Mouse (Mus musculus) right cerebral cortex, postnatal 36 days (tissue): Measurements from ENCODE around the gene Tbx4.

Source experiments
- DNase-seq, 2 experiments: peaks; one replicate each; pipeline ENCODE4 v3.0.0; 2022; ENCODE audit warnings: low spot score in 2 of 2, mixed read lengths in 1 of 2

Gene Tbx4

DNA sequence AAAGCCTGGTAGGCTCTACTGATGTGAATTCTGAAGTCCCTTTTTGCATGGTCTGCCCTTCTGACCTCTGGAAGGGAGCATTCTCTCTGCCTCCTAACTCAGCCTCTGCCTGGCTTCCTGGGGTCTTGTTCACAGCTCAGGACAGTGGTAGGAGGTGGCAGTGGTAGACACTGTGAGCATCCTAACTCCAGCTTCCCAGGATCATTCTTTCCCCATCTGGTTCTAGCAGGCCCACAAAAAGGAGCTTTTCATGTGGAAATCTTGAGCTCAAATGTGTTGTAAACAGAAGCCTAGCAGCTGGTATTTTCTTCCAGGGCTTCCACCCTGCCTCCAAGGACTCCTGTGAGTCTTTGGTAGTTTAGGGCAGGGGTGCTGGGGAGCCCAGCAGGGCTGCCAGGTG, 14.1 kb downstream of the Tbx4 start:
- DNase-seq = no peak

- DNase-seq = no peak
These were observed 23.3 kb downstream of the Tbx4 start for GRCm38 (mm10) chr11:85909514-85909913.

DNA sequence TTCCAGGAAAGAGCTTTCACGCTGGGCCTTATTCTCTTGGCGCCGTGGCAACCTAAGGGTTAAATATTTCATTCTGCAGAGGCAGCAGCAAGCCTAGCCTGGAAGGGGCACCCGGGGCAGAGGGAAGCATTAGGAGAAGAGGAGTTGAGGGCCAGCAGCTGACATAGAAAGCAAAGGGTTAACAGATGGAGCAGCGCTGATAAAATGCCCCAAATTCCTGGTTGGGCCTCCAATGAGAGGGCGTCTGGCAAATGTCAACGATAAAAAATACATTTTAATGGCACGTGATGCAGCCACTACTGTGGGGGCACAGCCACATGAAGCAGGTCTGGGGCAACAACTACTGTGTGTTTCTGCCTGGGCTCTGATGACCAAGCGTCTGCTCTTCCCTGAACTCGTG, 23.9 kb downstream of the Tbx4 start:
- no peak for DNase-seq

DNA sequence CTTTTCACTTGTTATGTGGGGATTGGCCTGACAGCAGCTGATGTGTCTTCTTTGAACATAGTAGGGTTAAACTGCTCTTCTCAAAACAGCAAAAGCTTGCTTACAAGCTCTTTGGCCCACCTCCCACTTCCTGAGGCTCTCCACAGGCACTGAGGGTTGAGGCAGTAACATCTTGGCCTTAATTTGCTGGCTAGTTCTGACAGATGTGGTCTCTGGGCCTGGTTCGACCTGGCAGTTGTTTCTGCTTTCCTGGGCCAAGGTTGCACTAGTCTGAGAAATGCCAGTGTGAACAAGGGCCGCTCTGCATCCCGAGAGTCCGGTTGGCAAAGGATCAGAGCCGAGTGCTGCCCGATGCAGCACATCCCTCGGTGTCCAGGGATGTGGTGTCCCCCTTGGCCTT, 27.3 kb downstream of the Tbx4 start:
- no peak for DNase-seq

- no peak for DNase-seq
These were observed 31.1 kb downstream of the Tbx4 start for GRCm38 (mm10) chr11:85917091-85917992.

DNA sequence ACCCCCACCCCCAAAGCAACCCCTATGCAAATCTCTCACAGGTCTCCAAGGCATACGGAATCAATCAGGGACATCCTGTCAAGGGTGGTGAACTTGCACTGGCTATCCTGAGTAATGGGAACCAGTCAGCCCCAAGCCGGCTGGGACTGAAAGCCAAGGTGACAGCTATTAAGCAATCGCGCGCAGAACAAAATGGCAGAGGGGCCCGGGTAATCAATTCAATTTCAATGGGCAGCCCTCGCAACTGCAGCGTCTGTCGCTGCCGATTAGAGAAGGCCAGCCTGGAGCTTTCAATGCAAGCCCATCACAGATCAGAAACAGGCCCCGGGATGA, 31.7 kb downstream of the Tbx4 start:
- DNase-seq = no peak

DNA sequence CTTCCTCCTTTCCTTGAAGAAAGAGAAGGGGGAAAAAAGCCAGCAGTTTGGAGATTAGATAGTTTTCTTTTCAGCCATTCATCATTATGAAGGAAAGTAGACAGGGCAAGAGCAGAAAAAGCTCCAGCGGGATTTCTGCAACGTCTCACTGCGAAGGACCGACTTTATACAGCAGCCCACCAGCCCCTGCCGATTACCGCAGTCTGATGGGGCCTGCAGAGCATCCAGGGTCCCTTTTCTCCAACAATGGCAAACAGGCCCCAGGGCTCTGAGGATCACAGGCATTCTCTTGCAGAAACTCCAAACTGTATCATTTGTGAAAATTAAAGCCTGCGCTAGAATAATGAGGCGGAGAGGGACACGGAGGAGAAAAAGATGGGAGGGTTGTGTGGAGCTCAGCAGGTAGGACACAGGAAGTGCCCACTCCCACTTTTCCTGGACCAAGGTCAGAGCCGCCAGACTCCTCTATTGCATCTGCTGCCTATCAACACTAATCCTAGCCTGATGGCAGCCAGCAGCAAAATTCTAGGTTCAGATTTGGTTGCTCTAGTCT, 32.2 kb downstream of the Tbx4 start:
- DNase-seq = no peak

DNA sequence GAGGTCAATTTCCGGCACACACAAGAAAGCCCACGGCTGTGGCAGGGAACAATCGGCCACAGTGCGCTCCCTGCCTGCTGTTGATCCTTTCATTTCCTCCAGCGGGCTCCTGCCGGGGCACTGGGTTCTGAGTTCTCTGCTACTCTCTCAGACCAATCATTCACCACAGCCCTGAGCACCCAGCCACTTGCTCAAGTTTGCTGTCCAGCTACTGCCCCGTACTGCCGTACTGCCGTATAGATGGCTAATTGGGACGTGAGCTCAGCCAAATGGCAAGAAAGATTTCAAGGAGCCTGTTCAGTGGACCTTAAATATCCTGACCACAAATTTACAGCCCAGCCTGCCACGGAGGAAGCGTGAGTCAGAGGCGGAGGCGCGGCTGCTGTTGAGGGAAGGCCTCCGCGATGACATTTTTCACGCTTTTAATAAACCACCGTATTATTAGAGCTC, 39.1 kb downstream of the Tbx4 start:
- peak in 1 of 2 experiments; percentile 8 for DNase-seq

GRCm38 (mm10) chr11:85926287-85926764, 40.1 kb downstream of the Tbx4 start:
- DNase-seq = no peak

GRCm38 (mm10) chr11:85928106-85928505, 41.9 kb downstream of the Tbx4 start:
- no peak for DNase-seq

GRCm38 (mm10) chr11:85929651-85930050, 43.4 kb downstream of the Tbx4 start:
- no peak for DNase-seq

DNA sequence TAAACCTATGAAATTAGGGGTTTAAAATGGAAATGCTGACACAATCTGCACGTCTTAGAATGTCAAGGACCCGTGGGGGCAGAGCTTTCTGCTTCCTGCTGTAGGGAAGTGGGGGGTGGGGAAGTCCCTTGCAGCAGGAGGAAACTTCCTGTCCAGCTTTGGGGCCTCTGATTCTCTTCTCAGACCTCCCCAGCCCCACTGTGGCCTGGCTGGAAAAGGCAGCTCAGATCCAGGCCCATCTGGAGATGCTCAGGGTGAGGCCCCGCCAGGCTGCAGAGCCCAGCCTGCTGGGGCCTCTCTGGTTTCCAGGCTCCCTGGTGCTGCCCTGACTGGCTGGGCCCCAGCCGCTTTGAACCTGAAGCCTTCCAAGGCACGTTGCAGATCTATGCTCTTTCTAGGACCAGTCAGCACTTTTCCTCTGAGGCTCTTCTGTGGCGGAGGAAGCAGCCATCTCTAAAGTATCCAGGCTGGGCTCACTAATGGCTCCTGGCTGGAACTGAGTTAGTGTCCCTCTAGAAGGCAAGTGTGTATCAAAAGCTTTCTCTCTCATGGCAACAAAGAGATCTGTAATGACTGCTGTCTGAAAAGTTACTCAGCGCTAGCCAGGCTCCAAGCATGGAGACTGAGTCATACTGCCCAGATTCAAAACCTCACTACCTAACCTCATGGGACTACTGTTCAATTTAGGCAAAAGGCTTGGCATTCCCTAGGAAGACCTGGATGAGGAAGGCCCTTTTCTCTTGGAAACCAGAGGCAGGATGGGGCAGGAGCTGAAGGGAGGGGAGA, 55.8 kb downstream of the Tbx4 start:
- DNase-seq = no peak

GRCm38 (mm10) chr11:85948765-85949164, 62.5 kb downstream of the Tbx4 start:
- DNase-seq = no peak

DNA sequence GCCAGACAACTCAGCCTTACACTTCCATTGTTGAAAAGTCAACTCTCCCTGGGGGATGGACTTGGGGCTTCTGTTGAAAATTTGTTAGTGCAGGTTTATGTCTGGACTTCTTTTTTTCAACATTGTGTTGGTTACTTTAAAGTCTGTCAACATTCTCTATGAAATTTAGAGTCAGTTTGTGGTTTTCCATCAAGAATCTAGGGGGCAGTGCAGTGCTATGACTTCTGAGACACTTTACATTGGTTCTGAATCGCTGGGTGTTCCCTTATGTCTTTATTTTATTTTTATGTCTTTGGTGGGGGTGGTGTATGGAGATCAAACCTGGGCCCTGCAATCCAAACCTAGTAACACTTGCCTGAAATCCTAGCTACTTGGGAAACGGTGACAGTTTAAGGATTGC, 63.5 kb downstream of the Tbx4 start:
- DNase-seq = no peak

DNA sequence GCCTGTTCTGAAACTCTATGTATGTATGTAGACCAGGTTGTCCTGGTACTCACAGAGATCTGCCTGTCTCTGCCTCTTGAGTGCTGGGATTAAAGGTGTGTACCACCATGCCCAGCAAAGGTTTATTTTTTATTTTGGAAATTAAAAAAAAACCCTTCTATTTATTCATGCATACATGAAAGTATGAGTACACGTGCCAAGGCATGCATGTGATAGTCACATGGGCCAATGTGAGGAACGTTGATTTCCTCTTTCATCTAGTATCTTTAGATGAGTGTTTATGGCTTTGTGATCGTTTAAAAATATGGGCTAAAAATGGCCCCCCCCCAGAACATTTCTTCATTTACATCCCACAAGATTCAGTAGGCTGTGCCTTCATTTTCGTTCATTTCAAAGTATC, 66.3 kb downstream of the Tbx4 start:
- no peak for DNase-seq

DNA sequence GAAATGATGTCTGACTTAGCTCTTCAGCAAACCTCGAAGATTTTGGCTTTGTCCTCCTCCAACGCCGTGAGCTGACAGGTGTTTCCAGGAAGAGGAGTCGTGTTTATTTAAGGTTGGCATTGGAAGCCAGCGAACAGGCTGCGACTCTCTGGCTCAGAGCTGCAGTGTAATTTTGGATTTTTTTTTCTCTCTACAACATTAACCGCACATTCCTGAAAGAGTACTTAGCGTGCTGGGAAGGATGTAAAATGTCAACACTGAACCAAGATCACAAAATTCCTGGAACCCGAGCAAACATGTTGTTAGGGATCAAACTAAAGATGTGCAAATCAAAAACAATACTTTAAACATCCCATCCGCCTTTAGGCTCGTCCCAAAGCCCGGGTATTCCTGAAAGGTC, 69.4 kb downstream of the Tbx4 start:
- DNase-seq = no peak

GRCm38 (mm10) chr11:85956422-85956821, 70.2 kb downstream of the Tbx4 start:
- no peak for DNase-seq

DNA sequence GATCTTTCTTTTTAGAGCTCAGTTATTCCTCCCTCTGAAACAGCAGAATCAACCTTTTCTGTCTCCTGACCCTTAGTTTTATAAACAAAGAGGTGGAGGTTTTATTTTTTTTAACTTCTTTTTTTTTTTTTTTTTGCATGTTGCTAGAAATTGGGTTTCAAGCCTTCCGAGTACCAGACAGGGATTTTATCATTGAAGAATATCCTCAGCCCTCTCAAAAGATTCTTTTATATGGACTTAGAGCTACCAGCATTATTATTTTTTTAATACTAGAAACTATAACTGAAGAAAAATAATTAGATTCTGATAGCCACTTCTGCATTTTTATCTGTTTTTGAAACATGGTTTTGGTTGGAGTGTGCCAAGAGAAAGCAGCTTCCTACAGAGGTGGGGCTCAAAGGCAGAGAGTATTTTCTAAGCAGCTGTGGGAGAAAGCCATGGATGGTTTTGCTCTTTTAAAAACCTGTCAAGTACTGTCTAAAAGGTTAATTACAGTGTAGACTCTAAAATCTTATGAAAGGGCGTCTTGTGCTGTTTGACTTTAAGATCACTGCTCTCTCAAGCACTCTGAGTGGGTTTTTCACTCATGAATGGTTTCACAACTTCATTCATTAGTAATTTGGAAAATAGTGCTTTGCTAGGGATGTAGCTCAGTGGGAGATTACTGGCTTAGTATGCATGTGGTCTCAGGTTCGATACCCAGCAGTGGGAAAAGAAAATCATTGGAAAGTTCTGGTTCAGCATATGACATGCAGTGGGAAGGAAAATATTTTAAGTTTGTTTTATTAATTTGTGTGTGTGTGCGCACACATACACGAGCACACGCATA, 70.9 kb downstream of the Tbx4 start:
- DNase-seq = no peak

- DNase-seq = no peak
These were observed 73.6 kb downstream of the Tbx4 start for GRCm38 (mm10) chr11:85959837-85960236.

- DNase-seq = no peak
These were observed 74.1 kb downstream of the Tbx4 start for GRCm38 (mm10) chr11:85960273-85960672.

GRCm38 (mm10) chr11:85961498-85961897, 75.3 kb downstream of the Tbx4 start:
- no peak for DNase-seq
